Mouse (Mus musculus) forebrain, embryonic 16.5 days (tissue): ENCODE measurements around the gene Mapkapk2. TPM values are rescaled to one million over a fixed set of nuclear protein-coding genes. Genes with fewer than 3 reads are reported as not detected.

Experiments used
- ATAC-seq: fragments of 200-750 bp; cut with Nextera tagmentation; 2 replicates; pipeline ENCODE4 v1.8.0; 2017; ENCODE audit warnings: mild to moderate bottlenecking, moderate library complexity
- H3K27ac ChIP-seq: fragments of 300-500 bp; sonication (generic); 2 replicates; pipeline ENCODE4 v1.5.1; 2014; ENCODE audit warnings: low read length, control low read depth
- H3K27me3 ChIP-seq: fragments of 300-500 bp; sonication (generic); replicated peaks from 2 replicates; pipeline ENCODE4 v1.6.1; 2014; ENCODE audit warnings: low read length; ENCODE audit not compliant: control insufficient read depth, insufficient read depth
- H3K36me3 ChIP-seq: fragments of 300-500 bp; sonication (generic); 2 replicates; pipeline ENCODE4 v1.6.1; 2014; ENCODE audit not compliant: control insufficient read depth, insufficient read depth
- H3K4me1 ChIP-seq: fragments of 300-500 bp; sonication (generic); replicated peaks from 2 replicates; pipeline ENCODE4 v1.6.1; 2014; ENCODE audit warnings: low read length; ENCODE audit not compliant: control insufficient read depth, insufficient read depth
- H3K4me2 ChIP-seq: fragments of 300-500 bp; sonication (generic); 2 replicates; pipeline ENCODE4 v1.6.1; 2014; ENCODE audit warnings: mild to moderate bottlenecking, low read length, control low read depth
- H3K4me3 ChIP-seq: fragments of 300-500 bp; sonication (generic); replicated peaks from 2 replicates; pipeline ENCODE4 v1.5.1; 2014; ENCODE audit warnings: mild to moderate bottlenecking, low read length, control low read depth
- H3K9ac ChIP-seq: fragments of 300-500 bp; sonication (generic); replicated peaks from 2 replicates; pipeline ENCODE4 v1.6.1; 2014; ENCODE audit warnings: low read depth, low read length, control low read depth
- H3K9me3 ChIP-seq: fragments of 300-500 bp; sonication (generic); 2 replicates; pipeline ENCODE4 v1.6.1; 2016; ENCODE audit warnings: low read length; ENCODE audit not compliant: control insufficient read depth
- WGBS: fragments of 180-500 bp; shearing (Covaris S2); extraction: QIAGEN DNeasy Blood & Tissue Kit; methylation state at CpG from one replicate; pipeline ENCODE4 v1.1.7; 2014; 5-methylcytosine and 5-hydroxymethylcytosine counted together
- polyA plus RNA-seq: library from polyadenylated mRNA; unstranded; fragments of >200 nt; fragmentation: Nextera tagmentation; extraction: Ambion mirVana; gene quantifications from 2 replicates; pipeline ENCODE4 v1.2.1, GENCODE M21; 2015

The Mapkapk2 gene
- polyA plus RNA-seq, 1 experiment from 2014 or later: 19.9 TPM

DNA sequence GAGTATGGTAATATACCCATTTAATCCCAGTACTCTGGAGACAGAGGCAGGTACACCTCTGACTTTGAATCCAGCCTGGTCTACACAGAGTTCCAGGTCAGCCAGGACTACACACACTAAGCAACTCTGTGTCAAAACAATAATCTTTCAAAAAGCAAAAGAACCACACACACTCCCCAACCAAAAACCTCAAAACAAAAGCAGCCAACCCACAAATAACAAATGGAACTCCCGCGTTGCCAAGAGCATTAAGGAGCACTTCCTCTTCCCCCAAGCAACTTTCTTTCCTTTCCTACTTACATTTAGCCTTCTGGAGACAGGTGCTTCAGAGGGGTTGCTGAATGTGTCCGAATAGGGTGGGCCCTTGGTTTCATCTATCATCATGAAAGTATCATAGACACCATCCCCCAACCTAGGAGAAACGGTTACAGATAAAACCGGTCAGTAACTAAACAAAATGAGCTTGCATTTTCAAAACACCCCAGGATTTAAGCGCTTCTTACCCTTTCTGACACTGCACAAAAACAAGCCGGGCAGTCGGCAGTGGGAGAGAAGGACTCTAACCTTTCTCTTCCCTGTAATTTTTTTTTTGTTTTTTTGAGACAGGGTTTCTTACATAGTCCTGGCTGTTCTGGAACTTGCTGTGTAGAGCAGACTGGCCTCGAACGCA lies 38.5 kb upstream of the Mapkapk2 start:
- Histone ChIP-seq H3K36me3 (no peaks in the 10 kb centered on the region), H3K9me3 (no peaks in the 10 kb centered on the region), H3K4me1 (peaks cover 32% of the 10 kb centered on the region), H3K27ac (no peak overlapping the region), H3K9ac (0 out of 2 replicates have a peak overlapping the region, but pooled peaks have one; percentile 3), H3K4me2 (peak overlapping the region; percentile 64), H3K4me3 (no peak overlapping the region; the same call in 1 of the 2 replicates), H3K27me3 (no peaks in the 10 kb centered on the region)
- ATAC-seq: no peak
- 65% methylated on average over 10 of the region's 10 CpGs for WGBS

- Histone ChIP-seq H3K9ac (peak overlapping the region; percentile 6; the same call in 1 of the 2 replicates), H3K4me3 (0 out of 2 replicates have a peak overlapping the region, but pooled peaks have one; percentile 12), H3K27ac (peak overlapping the region; percentile 66), H3K4me1 (peaks cover 32% of the 10 kb centered on the region), H3K36me3 (peaks cover 3% of the 10 kb centered on the region; the same call in 1 of the 2 replicates), H3K9me3 (no peaks in the 10 kb centered on the region), H3K4me2 (peak overlapping the region; percentile 37), H3K27me3 (no peaks in the 10 kb centered on the region)
- WGBS: 24% methylated on average over 8 of the region's 8 CpGs
- no peak for ATAC-seq
These were observed 37.4 kb upstream of the Mapkapk2 start for GRCm38 (mm10) chr1:131134942-131135522.

GRCm38 (mm10) chr1:131134231-131134630 lies 36.6 kb upstream of the Mapkapk2 start:
- H3K4me2 ChIP-seq: peak overlapping the region; percentile 21
- peak; percentile 41 for ATAC-seq
- H3K27ac ChIP-seq: peak overlapping the region; percentile 66
- WGBS: 7% methylated on average over 6 of the region's 6 CpGs
- no peaks in the 10 kb centered on the region for H3K27me3 ChIP-seq
- peaks cover 11% of the 10 kb centered on the region for H3K36me3 ChIP-seq
- no peak overlapping the region for H3K4me3 ChIP-seq
- H3K9me3 ChIP-seq: no peaks in the 10 kb centered on the region
- peaks cover 31% of the 10 kb centered on the region for H3K4me1 ChIP-seq
- 0 out of 2 replicates have a peak overlapping the region, but pooled peaks have one; percentile 10 for H3K9ac ChIP-seq

GRCm38 (mm10) chr1:131125987-131126744 lies 28.5 kb upstream of the Mapkapk2 start:
- Histone ChIP-seq H3K27ac (no peak overlapping the region), H3K4me2 (no peak overlapping the region), H3K4me1 (no peaks in the 10 kb centered on the region), H3K27me3 (no peaks in the 10 kb centered on the region), H3K36me3 (peaks cover 20% of the 10 kb centered on the region), H3K9me3 (no peaks in the 10 kb centered on the region), H3K4me3 (no peak overlapping the region), H3K9ac (no peak overlapping the region)
- WGBS: 84% methylated on average over 11 of the region's 11 CpGs
- ATAC-seq: no peak

GRCm38 (mm10) chr1:131123522-131124265 lies 26.1 kb upstream of the Mapkapk2 start:
- 67% methylated on average over 10 of the region's 10 CpGs for WGBS
- H3K27me3 ChIP-seq: no peaks in the 10 kb centered on the region
- no peak overlapping the region for H3K4me2 ChIP-seq
- H3K4me1 ChIP-seq: no peaks in the 10 kb centered on the region
- no peak overlapping the region for H3K4me3 ChIP-seq
- no peak overlapping the region for H3K27ac ChIP-seq
- peaks cover 5% of the 10 kb centered on the region for H3K36me3 ChIP-seq
- no peak for ATAC-seq
- H3K9ac ChIP-seq: no peak overlapping the region
- no peaks in the 10 kb centered on the region for H3K9me3 ChIP-seq

DNA sequence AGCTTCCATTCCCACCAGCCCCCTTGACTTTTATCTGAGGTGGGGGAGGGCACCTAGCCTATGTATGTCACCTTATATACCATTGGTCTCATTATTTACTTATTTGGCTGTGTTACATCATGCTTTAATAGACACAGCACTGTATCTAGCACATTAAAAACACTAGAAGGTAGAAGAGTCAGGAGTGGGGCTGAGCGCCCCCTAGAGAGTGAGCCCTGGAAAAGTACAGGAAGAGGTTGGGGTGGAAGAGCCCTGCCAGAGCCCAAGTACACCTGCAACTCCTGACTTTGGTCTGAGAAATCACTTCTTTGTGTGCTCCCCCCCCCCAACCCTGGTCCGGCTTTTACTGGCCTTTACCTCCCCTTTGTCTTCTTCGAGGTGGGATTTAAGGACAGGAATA lies 24.4 kb upstream of the Mapkapk2 start:
- Histone ChIP-seq H3K9ac (no peak overlapping the region), H3K27ac (no peak overlapping the region), H3K9me3 (no peaks in the 10 kb centered on the region), H3K4me2 (no peak overlapping the region), H3K36me3 (no peaks in the 10 kb centered on the region), H3K4me1 (peaks cover 4% of the 10 kb centered on the region), H3K27me3 (no peaks in the 10 kb centered on the region), H3K4me3 (no peak overlapping the region)
- no peak for ATAC-seq
- WGBS: 48% methylated on average over 3 of the region's 3 CpGs

DNA sequence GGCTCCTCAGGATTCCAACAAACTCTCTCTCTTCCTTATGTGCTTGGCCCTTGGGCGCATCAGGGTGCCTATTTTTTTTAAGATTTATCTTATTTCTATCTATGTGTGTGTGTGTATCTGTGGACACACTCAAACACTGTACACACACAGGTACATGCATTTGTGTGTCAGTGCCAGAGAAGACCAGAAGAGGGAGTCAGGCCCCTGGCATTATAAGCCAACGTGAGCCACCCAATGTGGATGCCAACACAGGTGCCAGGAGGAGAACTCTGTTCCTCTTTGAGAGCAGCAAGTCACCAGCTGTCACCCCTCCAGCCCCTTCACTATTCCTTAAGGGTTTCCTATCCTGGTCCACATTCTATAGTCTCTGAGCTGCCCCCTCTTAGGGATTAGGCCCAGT lies 21.4 kb upstream of the Mapkapk2 start:
- WGBS: 75% methylated on average over 2 of the region's 2 CpGs

DNA sequence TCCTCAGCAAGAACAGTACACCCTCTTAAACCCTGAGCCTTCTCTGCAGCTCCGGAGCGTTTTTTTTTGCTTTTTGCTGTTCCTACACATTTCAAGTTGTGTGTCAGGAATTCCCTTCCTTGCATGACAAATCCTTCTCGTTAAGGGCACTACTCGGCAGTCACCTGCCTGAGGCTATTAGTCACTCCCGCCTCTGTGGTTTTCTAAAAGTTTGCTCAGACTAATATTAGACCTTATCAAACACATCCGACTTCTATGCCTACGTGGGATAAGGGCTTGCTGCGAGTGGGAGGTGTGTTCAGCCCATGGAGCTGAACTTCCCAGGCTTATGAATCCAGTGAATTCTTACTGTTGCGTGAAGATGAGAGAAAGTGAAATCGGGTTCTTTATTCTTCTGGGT lies 20.9 kb upstream of the Mapkapk2 start:
- WGBS: 55% methylated on average over 10 of the region's 10 CpGs
- Histone ChIP-seq H3K36me3 (no peaks in the 10 kb centered on the region), H3K27ac (no peak overlapping the region), H3K4me2 (no peak overlapping the region), H3K27me3 (no peaks in the 10 kb centered on the region), H3K9ac (no peak overlapping the region), H3K9me3 (no peaks in the 10 kb centered on the region), H3K4me1 (peaks cover 12% of the 10 kb centered on the region), H3K4me3 (no peak overlapping the region)
- ATAC-seq: no peak

More for the DNA sequence above, 21.4 kb upstream of the Mapkapk2 start:
- Histone ChIP-seq H3K27me3 (no peaks in the 10 kb centered on the region), H3K4me1 (peaks cover 12% of the 10 kb centered on the region), H3K36me3 (no peaks in the 10 kb centered on the region), H3K4me3 (no peak overlapping the region), H3K27ac (no peak overlapping the region), H3K9ac (no peak overlapping the region), H3K9me3 (no peaks in the 10 kb centered on the region), H3K4me2 (no peak overlapping the region)
- ATAC-seq: no peak
